Mouse (Mus musculus): Measurements from ENCODE around the gene Rasgrf1.
"Not testable (repeated sequence)": the region's sequence is repeated elsewhere in the genome, so short reads cannot be mapped to it uniquely, and the experiment has no call there.

The Rasgrf1 gene

GRCm38 (mm10) chr9:90041556-90041955 lies 131.8 kb downstream of the Rasgrf1 start:
- DNase-seq (ENCODE audit: low spot score), result no peak

- not testable (repeated sequence) for DNase-seq (ENCODE audit: low spot score)
Measured at GRCm38 (mm10) chr9:90042906-90043305, 133.2 kb downstream of the Rasgrf1 start.

GRCm38 (mm10) chr9:90045191-90045590 lies 135.5 kb downstream of the Rasgrf1 start:
- DNase-seq (ENCODE audit: low spot score), result no peak

GRCm38 (mm10) chr9:90047937-90048627 lies 138.4 kb downstream of the Rasgrf1 start:
- no peak for DNase-seq (ENCODE audit: low spot score)

GRCm38 (mm10) chr9:90053852-90054251 lies 144.1 kb downstream of the Rasgrf1 start, which contains the start of gene Ctsh:
Gene Ctsh, plus strand, starts transcription at chr9:90054152.
- DNase-seq (ENCODE audit: low spot score), result no peak

- peak; percentile 74 for DNase-seq (ENCODE audit: low spot score)
Measured at GRCm38 (mm10) chr9:90054371-90055145, 144.8 kb downstream of the Rasgrf1 start.

GRCm38 (mm10) chr9:90055409-90055808 lies 145.7 kb downstream of the Rasgrf1 start:
- no peak for DNase-seq (ENCODE audit: low spot score)

- DNase-seq (ENCODE audit: low spot score), result no peak
Measured at GRCm38 (mm10) chr9:90055911-90056310, 146.2 kb downstream of the Rasgrf1 start.

- no peak for DNase-seq (ENCODE audit: low spot score)
Measured at GRCm38 (mm10) chr9:90056716-90057115, 147.0 kb downstream of the Rasgrf1 start.

- DNase-seq (ENCODE audit: low spot score), result no peak
Measured at GRCm38 (mm10) chr9:90059828-90060573, 150.3 kb downstream of the Rasgrf1 start.

- DNase-seq (ENCODE audit: low spot score), result no peak
Measured at GRCm38 (mm10) chr9:90060574-90060875, 150.8 kb downstream of the Rasgrf1 start.

- not testable (repeated sequence) for DNase-seq (ENCODE audit: low spot score)
Measured at GRCm38 (mm10) chr9:90060932-90061331, 151.2 kb downstream of the Rasgrf1 start.

- no peak for DNase-seq (ENCODE audit: low spot score)
Measured at GRCm38 (mm10) chr9:90067341-90067740, 157.6 kb downstream of the Rasgrf1 start.

- no peak for DNase-seq (ENCODE audit: low spot score)
Measured at GRCm38 (mm10) chr9:90068786-90069185, 159.1 kb downstream of the Rasgrf1 start.

- DNase-seq (ENCODE audit: low spot score), result no peak
Measured at GRCm38 (mm10) chr9:90069485-90069884, 159.8 kb downstream of the Rasgrf1 start.

- no peak for DNase-seq (ENCODE audit: low spot score)
Measured at GRCm38 (mm10) chr9:90070174-90070573, 160.5 kb downstream of the Rasgrf1 start.

GRCm38 (mm10) chr9:90075336-90075735 lies 165.6 kb downstream of the Rasgrf1 start:
- no peak for DNase-seq (ENCODE audit: low spot score)

- no peak for DNase-seq (ENCODE audit: low spot score)
Measured at GRCm38 (mm10) chr9:90076131-90076530, 166.4 kb downstream of the Rasgrf1 start.

Measured in ovary, postnatal 36 days (tissue).